14 mouse cellular contexts compared by ENCODE assay signal in the genomic region with DNA sequence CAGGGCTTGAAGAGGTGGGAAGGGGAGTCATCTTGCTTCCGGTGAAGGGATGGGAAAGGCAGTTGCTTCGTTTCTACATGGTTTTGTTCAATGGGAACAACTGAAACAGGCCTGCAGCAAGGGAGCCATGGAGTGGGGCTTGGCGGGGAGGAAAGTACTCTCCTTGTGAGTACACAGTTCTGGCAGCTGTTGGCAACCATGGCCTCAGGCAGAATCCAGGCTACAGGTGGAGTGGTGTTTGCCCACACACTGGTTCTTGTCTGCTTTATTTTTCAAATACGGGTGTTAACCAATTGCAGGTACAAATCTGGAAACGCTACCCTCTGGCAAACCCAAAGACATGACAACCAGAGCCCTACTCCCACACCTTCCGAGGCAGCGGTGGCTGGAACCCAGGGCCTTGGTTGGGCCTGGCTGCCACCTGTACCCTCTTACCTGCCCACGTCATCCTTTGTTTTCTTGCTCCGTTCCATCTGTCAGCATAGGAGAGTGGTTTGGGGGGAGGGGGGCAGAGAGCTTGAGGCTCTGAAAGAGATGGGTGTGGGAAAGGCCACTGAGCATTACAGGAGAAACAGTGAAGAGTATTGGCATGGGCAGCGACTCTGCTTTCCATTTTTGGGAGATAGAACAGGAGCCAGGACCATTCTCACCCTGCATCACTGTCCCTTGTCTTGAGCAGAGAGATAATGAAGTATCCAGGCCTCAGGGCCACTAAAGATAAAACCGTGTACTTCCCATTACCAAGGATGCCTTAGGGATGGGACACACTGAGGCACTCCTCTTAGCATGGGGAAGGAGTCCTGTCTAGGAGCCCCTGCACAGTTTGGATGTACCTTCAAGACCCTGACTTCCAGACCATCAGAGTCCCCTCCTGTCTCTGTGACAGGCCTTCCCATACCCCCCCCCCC. TPM values are rescaled to one million over a fixed set of nuclear protein-coding genes. Genes with fewer than 3 reads are reported as not detected.
A peak's percentile ranks its signal among the peaks of the same experiment; 100 is the strongest.
DNase-seq lines count a peak whose midpoint lies in the region; ATAC-seq and TF ChIP-seq lines count a peak whose summit lies in the region.
"Had no signal": no experiment of that assay in that cellular context is flagged by ENCODE, and none has a peak within 500 bp of the region (broad histone marks: within the 10 kb centered on the region; RNA-seq: fewer than 3 reads in every experiment).

No protein-coding gene starts in this region.

- no peak for DNase-seq in heart, embryonic 10.5 days (ENCODE audit: low spot score)
- no peak for DNase-seq in heart, postnatal 10 days
- no peak for DNase-seq in hindbrain, embryonic 14.5 days (ENCODE audit: low spot score)
- no peak for DNase-seq in lung, postnatal 0 days (ENCODE audit: low spot score)
- DNase-seq in gonadal fat pad, adult 2 months (ENCODE audit: low read depth) = peak; percentile 33
- DNase-seq: forebrain, postnatal 0 days; gastrocnemius, adult 2 months; heart, adult 18-20 months; kidney, postnatal 10 days; thymus, adult 2 months had no signal

- no peak overlapping the region for H3K4me2 ChIP-seq in hindbrain, embryonic 12.5 days (replicated peaks)
- H3K4me2 ChIP-seq in hindbrain, embryonic 14.5 days (replicated peaks) = no peak overlapping the region
- H3K4me2 ChIP-seq in lung, embryonic 16.5 days (ENCODE audit: low read depth, low read length) = no peak overlapping the region
- H3K4me2 ChIP-seq in lung, postnatal 0 days (replicated peaks; ENCODE audit: low read depth, low read length) = no peak overlapping the region
- H3K4me2 ChIP-seq: intestine, embryonic 15.5 days; neural tube, embryonic 15.5 days had no signal

- no peaks in the 10 kb centered on the region for H3K9me3 ChIP-seq in heart, embryonic 10.5 days
- H3K9me3 ChIP-seq in hindbrain, embryonic 12.5 days (replicated peaks) = no peaks in the 10 kb centered on the region
- H3K9me3 ChIP-seq in hindbrain, embryonic 14.5 days (ENCODE audit: control insufficient read depth, low read length) = no peaks in the 10 kb centered on the region
- no peaks in the 10 kb centered on the region for H3K9me3 ChIP-seq in lung, embryonic 16.5 days (ENCODE audit: control insufficient read depth, low read length)
- H3K9me3 ChIP-seq in lung, postnatal 0 days (ENCODE audit: low read length) = no peaks in the 10 kb centered on the region
- H3K9me3 ChIP-seq: intestine, embryonic 15.5 days; neural tube, embryonic 15.5 days had no signal

- H3K27me3 ChIP-seq in heart, embryonic 10.5 days (ENCODE audit: insufficient read depth, poor library complexity, severe bottlenecking) = no peaks in the 10 kb centered on the region
- H3K27me3 ChIP-seq in hindbrain, embryonic 12.5 days = peaks cover 3% of the 10 kb centered on the region; the same call in 1 of the 2 replicates
- H3K27me3 ChIP-seq in hindbrain, embryonic 14.5 days (ENCODE audit: control insufficient read depth, insufficient read depth, low read length) = no peaks in the 10 kb centered on the region
- H3K27me3 ChIP-seq in lung, embryonic 16.5 days (ENCODE audit: control insufficient read depth, insufficient read depth, low read depth, low read length) = no peaks in the 10 kb centered on the region
- H3K27me3 ChIP-seq in lung, postnatal 0 days (replicated peaks; ENCODE audit: insufficient read depth, low read length) = no peaks in the 10 kb centered on the region
- H3K27me3 ChIP-seq: intestine, embryonic 15.5 days; neural tube, embryonic 15.5 days had no signal

- intact Hi-C loops in heart, postnatal 10 days (cut with DNase I) = no loop called here

- H3K4me3 ChIP-seq in heart, embryonic 10.5 days = no peak overlapping the region
- no peak overlapping the region for H3K4me3 ChIP-seq in hindbrain, embryonic 12.5 days
- no peak overlapping the region for H3K4me3 ChIP-seq in hindbrain, embryonic 14.5 days (replicated peaks; ENCODE audit: low read length)
- H3K4me3 ChIP-seq in lung, embryonic 16.5 days (ENCODE audit: low read length) = no peak overlapping the region
- H3K4me3 ChIP-seq in lung, postnatal 0 days (ENCODE audit: low read depth, low read length) = no peak overlapping the region
- H3K4me3 ChIP-seq: gastrocnemius, adult 2 months; intestine, embryonic 15.5 days; neural tube, embryonic 15.5 days had no signal

- no peak for TF ChIP-seq CTCF in lung, postnatal 0 days (IDR thresholded peaks at IDR 0.05)

- H3K27ac ChIP-seq in heart, embryonic 10.5 days = peak overlapping the region; percentile 71; the same call in 1 of the 2 replicates
- H3K27ac ChIP-seq in hindbrain, embryonic 12.5 days = 0 out of 2 replicates have a peak overlapping the region, but pooled peaks have one; percentile 17
- H3K27ac ChIP-seq in hindbrain, embryonic 14.5 days = no peak overlapping the region
- H3K27ac ChIP-seq in lung, embryonic 16.5 days (ENCODE audit: low read length) = peak overlapping the region; percentile 95
- no peak overlapping the region for H3K27ac ChIP-seq in lung, postnatal 0 days (ENCODE audit: low read length)
- H3K27ac ChIP-seq: gastrocnemius, adult 2 months; intestine, embryonic 15.5 days; neural tube, embryonic 15.5 days had no signal

- TF ChIP-seq EP300 in lung, postnatal 0 days (IDR thresholded peaks at IDR 0.05) = no peak

- no peaks in the 10 kb centered on the region; the same call in 1 of the 2 replicates for H3K36me3 ChIP-seq in heart, embryonic 10.5 days
- H3K36me3 ChIP-seq in hindbrain, embryonic 12.5 days = no peaks in the 10 kb centered on the region
- H3K36me3 ChIP-seq in hindbrain, embryonic 14.5 days (replicated peaks; ENCODE audit: control insufficient read depth, insufficient read depth) = no peaks in the 10 kb centered on the region
- no peaks in the 10 kb centered on the region for H3K36me3 ChIP-seq in lung, embryonic 16.5 days (ENCODE audit: control insufficient read depth, insufficient read depth, low read length)
- no peaks in the 10 kb centered on the region for H3K36me3 ChIP-seq in lung, postnatal 0 days (ENCODE audit: insufficient read depth, low read length)
- H3K36me3 ChIP-seq: intestine, embryonic 15.5 days; neural tube, embryonic 15.5 days had no signal

- peaks cover 75% of the 10 kb centered on the region for H3K4me1 ChIP-seq in heart, embryonic 10.5 days
- peaks cover 30% of the 10 kb centered on the region for H3K4me1 ChIP-seq in hindbrain, embryonic 12.5 days
- peaks cover 20% of the 10 kb centered on the region for H3K4me1 ChIP-seq in hindbrain, embryonic 14.5 days (replicated peaks; ENCODE audit: control insufficient read depth, insufficient read depth, low read length)
- peaks cover 31% of the 10 kb centered on the region for H3K4me1 ChIP-seq in lung, embryonic 16.5 days (replicated peaks; ENCODE audit: control insufficient read depth, insufficient read depth, low read length)
- peaks cover 15% of the 10 kb centered on the region for H3K4me1 ChIP-seq in lung, postnatal 0 days (ENCODE audit: insufficient read depth, low read depth, low read length)

- no peak overlapping the region for H3K9ac ChIP-seq in hindbrain, embryonic 12.5 days
- H3K9ac ChIP-seq in hindbrain, embryonic 14.5 days = no peak overlapping the region
- H3K9ac ChIP-seq in lung, embryonic 16.5 days (ENCODE audit: low read length) = no peak overlapping the region
- no peak overlapping the region for H3K9ac ChIP-seq in lung, postnatal 0 days (replicated peaks; ENCODE audit: low read depth)
- H3K9ac ChIP-seq: forebrain, postnatal 0 days; intestine, embryonic 15.5 days; neural tube, embryonic 15.5 days had no signal

- 0 out of 2 replicates have a peak, but pooled peaks have one; percentile 7 for ATAC-seq in hindbrain, embryonic 12.5 days (ENCODE audit: low FRiP score)
- ATAC-seq in hindbrain, embryonic 14.5 days (ENCODE audit: low FRiP score) = no peak
- no peak for ATAC-seq in lung, embryonic 16.5 days (ENCODE audit: low read depth)
- ATAC-seq in lung, postnatal 0 days = no peak
- ATAC-seq: forebrain, postnatal 0 days had no signal

- 74% methylated on average over 11 of the region's 11 CpGs for WGBS in heart, embryonic 10.5 days
- 79% methylated on average over 11 of the region's 11 CpGs for WGBS in hindbrain, embryonic 12.5 days
- WGBS in hindbrain, embryonic 14.5 days = 81% methylated on average over 11 of the region's 11 CpGs
- WGBS in lung, embryonic 16.5 days = 67% methylated on average over 11 of the region's 11 CpGs
- WGBS in lung, postnatal 0 days = 73% methylated on average over 11 of the region's 11 CpGs

RNA-seq across cellular contexts. Expression of a gene that starts 51.0 kb away (rescaled TPM):
- 9.7 and 16.6 TPM in 2 replicates for polyA plus RNA-seq in heart, embryonic 10.5 days (2016; fragmentation: Nextera tagmentation; extraction: Ambion mirVana)
- total RNA-seq in heart, postnatal 10 days (2021) = 10 to 100 TPM; 13.9 to 21.4 TPM
- polyA plus RNA-seq in hindbrain, embryonic 12.5 days (2016; fragmentation: Nextera tagmentation; extraction: Ambion mirVana) = 5.1 and 5.8 TPM in 2 replicates
- polyA plus RNA-seq in hindbrain, embryonic 14.5 days (2014; fragmentation: Nextera tagmentation; extraction: Ambion mirVana) = 8.5 and 10.3 TPM in 2 replicates
- 2.0 and 2.9 TPM in 2 replicates for polyA plus RNA-seq in lung, embryonic 16.5 days (2015; fragmentation: Nextera tagmentation; extraction: Ambion mirVana)
- polyA plus RNA-seq in lung, postnatal 0 days (2015; fragmentation: Nextera tagmentation; extraction: Ambion mirVana) = 3.6 and 4.3 TPM in 2 replicates
- 18.3 and 27.8 TPM in 2 replicates for polyA plus RNA-seq in gonadal fat pad, adult 2 months (2012; rRNA removed)

RNA-seq across cellular contexts. Expression of a gene that starts 53.6 kb away (rescaled TPM):
- 26.8 and 28.0 TPM in 2 replicates for polyA plus RNA-seq in heart, embryonic 10.5 days (2016; fragmentation: Nextera tagmentation; extraction: Ambion mirVana)
- 10 to 100 TPM; 13.9 to 15.6 TPM for total RNA-seq in heart, postnatal 10 days (2021)
- polyA plus RNA-seq in hindbrain, embryonic 12.5 days (2016; fragmentation: Nextera tagmentation; extraction: Ambion mirVana) = 14.8 and 18.6 TPM in 2 replicates
- polyA plus RNA-seq in hindbrain, embryonic 14.5 days (2014; fragmentation: Nextera tagmentation; extraction: Ambion mirVana) = 13.6 and 14.4 TPM in 2 replicates
- polyA plus RNA-seq in lung, embryonic 16.5 days (2015; fragmentation: Nextera tagmentation; extraction: Ambion mirVana) = 17.1 and 17.9 TPM in 2 replicates
- polyA plus RNA-seq in lung, postnatal 0 days (2015; fragmentation: Nextera tagmentation; extraction: Ambion mirVana) = 11.3 and 14.8 TPM in 2 replicates
- 30.2 and 42.4 TPM in 2 replicates for polyA plus RNA-seq in gonadal fat pad, adult 2 months (2012; rRNA removed)

Comparison
In these comparisons a context has a peak if more than half of its experiments do, and no peak if none do; other contexts are left out.
1. H3K27ac ChIP-seq: peak in heart, embryonic 10.5 days (single experiment), hindbrain, embryonic 12.5 days (single experiment) and lung, embryonic 16.5 days (single experiment); none in hindbrain, embryonic 14.5 days (single experiment) and lung, postnatal 0 days (single experiment).